In genomic region chr2:31458460-31458859, GRCm38 (mm10) we compare ENCODE assay signal across 19 mouse cellular contexts. TPM values are rescaled to one million over a fixed set of nuclear protein-coding genes. Genes with fewer than 3 reads are reported as not detected.
DNase-seq lines count a peak whose midpoint lies in the region; ATAC-seq lines count a peak whose summit lies in the region.
"Had no signal": no experiment of that assay in that cellular context is flagged by ENCODE, and none has a peak within 500 bp of the region (broad histone marks: within the 10 kb centered on the region; RNA-seq: fewer than 3 reads in every experiment).

No protein-coding gene starts in this region.

- peak overlapping the region; percentile 92 for H3K27ac ChIP-seq in lung, embryonic 15.5 days
- H3K27ac ChIP-seq in intestine, embryonic 16.5 days (ENCODE audit: low read length): peak overlapping the region; percentile 78
- H3K27ac ChIP-seq: layer of hippocampus, adult 2 months; left cerebral cortex, adult 2 months; limb, embryonic 12.5 days; midbrain, embryonic 12.5 days had no signal

- no peaks in the 10 kb centered on the region for H3K9me3 ChIP-seq in lung, embryonic 15.5 days
- H3K9me3 ChIP-seq in intestine, embryonic 16.5 days (ENCODE audit: control insufficient read depth, low read length): no peaks in the 10 kb centered on the region
- H3K9me3 ChIP-seq: limb, embryonic 12.5 days; midbrain, embryonic 12.5 days had no signal

- 0 out of 2 replicates have a peak overlapping the region, but pooled peaks have one; percentile 12 for H3K4me2 ChIP-seq in lung, embryonic 15.5 days
- no peak overlapping the region for H3K4me2 ChIP-seq in intestine, embryonic 16.5 days (ENCODE audit: low read depth, low read length)
- H3K4me2 ChIP-seq: limb, embryonic 12.5 days; midbrain, embryonic 12.5 days had no signal

- 41% methylated on average over 5 of the region's 5 CpGs for WGBS in lung, embryonic 15.5 days
- 57% methylated on average over 5 of the region's 5 CpGs for WGBS in intestine, embryonic 16.5 days

- DNase-seq in lung, postnatal 25 days (ENCODE audit: low spot score): no peak
- peak; percentile 88 for DNase-seq in fat pad, adult 2 months (ENCODE audit: extremely low read depth, low read depth, low spot score)
- DNase-seq in kidney, postnatal 36 days: peak; percentile 68 to 76
- no peak for DNase-seq in adrenal gland, postnatal 25 days
- DNase-seq: adrenal gland, postnatal 14 days; cerebellum, postnatal 10 days; gastrocnemius, postnatal 10 days; heart, postnatal 14 days; lung, postnatal 36 days; right cerebral cortex, postnatal 14 days had no signal

- H3K9ac ChIP-seq in lung, embryonic 15.5 days: no peak overlapping the region
- peak overlapping the region; percentile 46; the same call in 1 of the 2 replicates for H3K9ac ChIP-seq in intestine, embryonic 16.5 days (ENCODE audit: low read depth, low read length)
- H3K9ac ChIP-seq: limb, embryonic 12.5 days; midbrain, embryonic 12.5 days had no signal

- H3K27me3 ChIP-seq in lung, embryonic 15.5 days: peaks cover 27% of the 10 kb centered on the region
- 0 out of 2 replicates have a peak, but pooled peaks cover 3% of the 10 kb centered on the region for H3K27me3 ChIP-seq in intestine, embryonic 16.5 days (replicated peaks; ENCODE audit: control insufficient read depth, insufficient read depth, low read length)

- no peak overlapping the region for H3K4me3 ChIP-seq in lung, embryonic 15.5 days
- H3K4me3 ChIP-seq in intestine, embryonic 16.5 days (ENCODE audit: low read length): no peak overlapping the region
- H3K4me3 ChIP-seq: layer of hippocampus, adult 2 months; left cerebral cortex, adult 2 months; limb, embryonic 12.5 days; midbrain, embryonic 12.5 days had no signal

- no peak for ATAC-seq in lung, embryonic 15.5 days (ENCODE audit: borderline replicate concordance, extremely low read depth, low FRiP score, low TSS enrichment)
- no peak for ATAC-seq in intestine, embryonic 16.5 days
- ATAC-seq in megakaryocyte, adult 5-6 weeks (ENCODE audit: poor library complexity, severe bottlenecking): no peak
- ATAC-seq: CD4-positive, CD25-positive, alpha-beta regulatory T cell, adult 4 months; hindbrain, embryonic 16.5 days had no signal

- peaks cover 45% of the 10 kb centered on the region for H3K4me1 ChIP-seq in lung, embryonic 15.5 days
- H3K4me1 ChIP-seq in intestine, embryonic 16.5 days (ENCODE audit: control insufficient read depth, insufficient read depth, low read length): peaks cover 22% of the 10 kb centered on the region

- no peaks in the 10 kb centered on the region for H3K36me3 ChIP-seq in lung, embryonic 15.5 days
- no peaks in the 10 kb centered on the region for H3K36me3 ChIP-seq in intestine, embryonic 16.5 days (ENCODE audit: control insufficient read depth, insufficient read depth, low read length)
- H3K36me3 ChIP-seq: limb, embryonic 12.5 days; midbrain, embryonic 12.5 days had no signal

RNA-seq across cellular contexts. Expression of gene Ass1, which starts 11.5 kb away (rescaled TPM):
- polyA plus RNA-seq in lung, embryonic 15.5 days (2015; fragmentation: Nextera tagmentation; extraction: Ambion mirVana): 30.3 and 37.2 TPM in 2 replicates
- 374 and 535 TPM in 2 replicates for polyA plus RNA-seq in intestine, embryonic 16.5 days (2015; fragmentation: Nextera tagmentation; extraction: Ambion mirVana)
- 137 and 147 TPM in 2 replicates for total RNA-seq in megakaryocyte, adult 5-6 weeks (2015)
- 184 and 194 TPM in 2 replicates for total RNA-seq in megakaryocyte, adult 5-6 weeks (2017)
- total RNA-seq in adrenal gland, postnatal 25 days (2021): 14.8 and 41.4 TPM in 2 replicates

Comparison
In these comparisons a context has a peak if more than half of its experiments do, and no peak if none do; other contexts are left out.
1. DNase-seq: peak in fat pad, adult 2 months (single experiment) and kidney, postnatal 36 days (2 of 2); none in lung, postnatal 25 days (single experiment) and adrenal gland, postnatal 25 days (single experiment).